Mouse (Mus musculus): ENCODE data around the gene Rnf24. TPM values are rescaled to one million over a fixed set of nuclear protein-coding genes. Genes with fewer than 3 reads are reported as not detected.
"Not testable (repeated sequence)": the region's sequence is repeated elsewhere in the genome, so short reads cannot be mapped to it uniquely, and the experiment has no call there.

The Rnf24 gene
- polyA plus RNA-seq, 1 experiment = 14.6 TPM

GRCm38 (mm10) chr2:131330548-131330947 is 22.1 kb downstream of the Rnf24 start:
- TF ChIP-seq CTCF (IDR thresholded peaks at IDR 0.05; ENCODE audit: borderline replicate concordance, insufficient read depth, low read depth, low read length) = no peak
- no peak for TF ChIP-seq POLR2A (IDR thresholded peaks at IDR 0.05; ENCODE audit: borderline replicate concordance, insufficient read depth, low read length)
- Histone ChIP-seq H3K27me3 (ENCODE audit: control insufficient read depth, insufficient read depth, low read length) (no peaks in the 10 kb centered on the region), H3K4me3 (replicated peaks; ENCODE audit: insufficient read depth, low read depth, low read length) (no peak overlapping the region), H3K27ac (ENCODE audit: insufficient read depth, low read length) (no peak overlapping the region), H3K4me1 (ENCODE audit: control insufficient read depth, insufficient read depth, low read length) (no peaks in the 10 kb centered on the region)
- 36% methylated on average over 3 of the region's 3 CpGs for WGBS
- DNase-seq = no peak

- DNase-seq = no peak
- TF ChIP-seq POLR2A (IDR thresholded peaks at IDR 0.05; ENCODE audit: borderline replicate concordance, insufficient read depth, low read length) (no peak), CTCF (IDR thresholded peaks at IDR 0.05; ENCODE audit: borderline replicate concordance, insufficient read depth, low read depth, low read length) (no peak)
- WGBS = 100% methylated on average over 1 of the region's 1 CpGs
- no peaks in the 10 kb centered on the region for H3K27me3 ChIP-seq (ENCODE audit: control insufficient read depth, insufficient read depth, low read length)
- no peak overlapping the region for H3K27ac ChIP-seq (ENCODE audit: insufficient read depth, low read length)
- H3K4me1 ChIP-seq (ENCODE audit: control insufficient read depth, insufficient read depth, low read length) = no peaks in the 10 kb centered on the region; the same call in 1 of the 2 replicates
- no peak overlapping the region for H3K4me3 ChIP-seq (replicated peaks; ENCODE audit: insufficient read depth, low read depth, low read length)
Observed at GRCm38 (mm10) chr2:131328981-131329380, 23.7 kb downstream of the Rnf24 start.

DNA sequence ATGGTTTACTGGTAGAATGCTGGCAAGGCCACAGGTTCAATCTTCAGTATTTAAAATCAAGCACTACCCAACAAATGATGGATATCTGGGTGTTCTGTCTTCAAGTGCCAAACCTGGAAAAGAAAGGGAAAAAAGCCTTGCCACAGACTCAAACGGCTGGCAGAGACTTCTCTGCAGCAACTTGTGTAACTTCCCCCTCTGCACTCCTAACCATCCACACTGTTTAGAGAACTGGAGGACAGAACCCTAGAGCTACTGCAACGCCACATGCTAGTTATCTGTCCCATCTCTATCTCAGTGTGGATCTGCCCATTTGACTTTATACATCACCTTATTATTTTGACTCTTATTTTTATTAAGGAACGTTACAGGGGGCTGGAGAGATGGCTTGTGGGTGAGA is 26.6 kb downstream of the Rnf24 start:
- Histone ChIP-seq H3K27me3 (ENCODE audit: control insufficient read depth, insufficient read depth, low read length) (no peaks in the 10 kb centered on the region), H3K4me1 (ENCODE audit: control insufficient read depth, insufficient read depth, low read length) (no peaks in the 10 kb centered on the region; the same call in 1 of the 2 replicates), H3K4me3 (replicated peaks; ENCODE audit: insufficient read depth, low read depth, low read length) (no peak overlapping the region), H3K27ac (ENCODE audit: insufficient read depth, low read length) (no peak overlapping the region)
- WGBS = 60% methylated on average over 3 of the region's 3 CpGs
- DNase-seq = no peak
- TF ChIP-seq CTCF (IDR thresholded peaks at IDR 0.05; ENCODE audit: borderline replicate concordance, insufficient read depth, low read depth, low read length) = no peak
- no peak for TF ChIP-seq POLR2A (IDR thresholded peaks at IDR 0.05; ENCODE audit: borderline replicate concordance, insufficient read depth, low read length)

GRCm38 (mm10) chr2:131323675-131324074 is 29.0 kb downstream of the Rnf24 start:
- H3K27ac ChIP-seq (ENCODE audit: insufficient read depth, low read length) = no peak overlapping the region
- TF ChIP-seq CTCF (IDR thresholded peaks at IDR 0.05; ENCODE audit: borderline replicate concordance, insufficient read depth, low read depth, low read length) (no peak), POLR2A (IDR thresholded peaks at IDR 0.05; ENCODE audit: borderline replicate concordance, insufficient read depth, low read length) (no peak)
- H3K27me3 ChIP-seq (ENCODE audit: control insufficient read depth, insufficient read depth, low read length) = no peaks in the 10 kb centered on the region
- WGBS = 91% methylated on average over 1 of the region's 1 CpGs
- H3K4me3 ChIP-seq (replicated peaks; ENCODE audit: insufficient read depth, low read depth, low read length) = no peak overlapping the region
- H3K4me1 ChIP-seq (ENCODE audit: control insufficient read depth, insufficient read depth, low read length) = no peaks in the 10 kb centered on the region; the same call in 1 of the 2 replicates
- DNase-seq = no peak

GRCm38 (mm10) chr2:131321192-131321591 is 31.5 kb downstream of the Rnf24 start:
- H3K4me3 ChIP-seq (replicated peaks; ENCODE audit: insufficient read depth, low read depth, low read length); H3K27me3 ChIP-seq (ENCODE audit: control insufficient read depth, insufficient read depth, low read length); H3K4me1 ChIP-seq (ENCODE audit: control insufficient read depth, insufficient read depth, low read length): not testable (repeated sequence)
- 3% methylated on average over 3 of the region's 3 CpGs for WGBS
- H3K27ac ChIP-seq (ENCODE audit: insufficient read depth, low read length) = peak overlapping the region; percentile 63; the same call in 1 of the 2 replicates
- DNase-seq = peak; percentile 53 to 80

DNA sequence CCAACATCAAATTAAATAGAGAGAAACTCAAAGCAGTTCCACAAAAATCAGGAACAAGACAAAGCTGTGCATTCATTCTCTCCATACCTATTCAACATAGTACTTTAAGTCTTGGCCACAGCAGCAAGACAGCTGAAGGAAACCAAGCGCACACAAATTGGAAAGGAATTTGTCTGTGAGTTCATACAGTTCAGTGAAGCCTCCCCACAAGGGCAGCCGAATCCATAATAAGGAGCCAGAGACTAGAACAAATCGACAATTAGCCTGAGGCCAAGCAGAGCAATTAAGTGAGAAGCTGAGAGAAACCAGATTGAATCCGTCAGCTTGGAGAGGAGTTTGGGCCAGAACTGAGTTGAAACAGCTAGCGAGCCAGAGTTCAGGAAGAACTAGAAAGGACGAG is 33.3 kb downstream of the Rnf24 start:
- H3K4me3 ChIP-seq (replicated peaks; ENCODE audit: insufficient read depth, low read depth, low read length) = no peak overlapping the region
- DNase-seq = no peak
- TF ChIP-seq CTCF (IDR thresholded peaks at IDR 0.05; ENCODE audit: borderline replicate concordance, insufficient read depth, low read depth, low read length) = no peak
- TF ChIP-seq POLR2A (IDR thresholded peaks at IDR 0.05; ENCODE audit: borderline replicate concordance, insufficient read depth, low read length) = no peak
- 74% methylated on average over 6 of the region's 6 CpGs for WGBS
- H3K4me1 ChIP-seq (ENCODE audit: control insufficient read depth, insufficient read depth, low read length) = no peaks in the 10 kb centered on the region; the same call in 1 of the 2 replicates
- H3K27ac ChIP-seq (ENCODE audit: insufficient read depth, low read length) = no peak overlapping the region
- no peaks in the 10 kb centered on the region for H3K27me3 ChIP-seq (ENCODE audit: control insufficient read depth, insufficient read depth, low read length)

- Histone ChIP-seq H3K27me3 (ENCODE audit: control insufficient read depth, insufficient read depth, low read length) (no peaks in the 10 kb centered on the region), H3K27ac (ENCODE audit: insufficient read depth, low read length) (no peak overlapping the region), H3K4me1 (ENCODE audit: control insufficient read depth, insufficient read depth, low read length) (no peaks in the 10 kb centered on the region; the same call in 1 of the 2 replicates), H3K4me3 (replicated peaks; ENCODE audit: insufficient read depth, low read depth, low read length) (no peak overlapping the region)
- no peak for DNase-seq
- TF ChIP-seq POLR2A (IDR thresholded peaks at IDR 0.05; ENCODE audit: borderline replicate concordance, insufficient read depth, low read length) = no peak
- no peak for TF ChIP-seq CTCF (IDR thresholded peaks at IDR 0.05; ENCODE audit: borderline replicate concordance, insufficient read depth, low read depth, low read length)
- 91% methylated on average over 2 of the region's 2 CpGs for WGBS
Observed at GRCm38 (mm10) chr2:131316167-131316566, 36.5 kb downstream of the Rnf24 start.

DNA sequence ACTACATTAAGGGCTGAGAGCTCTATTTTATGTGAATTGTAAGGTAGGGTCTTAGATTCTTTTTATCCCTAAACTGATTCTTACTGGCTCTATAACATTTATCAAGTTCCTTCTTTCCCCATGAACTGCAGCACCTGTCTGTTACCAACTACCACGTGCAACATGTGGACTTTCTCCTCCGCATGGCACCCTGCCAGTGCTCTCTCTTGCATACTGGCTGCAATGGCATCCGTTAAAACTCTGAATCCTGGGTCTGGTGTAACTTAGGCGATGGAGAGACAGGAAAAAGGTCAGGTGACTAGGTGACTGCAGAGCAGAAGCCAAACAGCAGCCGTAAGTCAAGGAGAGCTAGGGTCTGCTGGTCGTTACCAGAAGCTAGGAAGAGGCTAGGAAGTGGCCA is 43.4 kb downstream of the Rnf24 start:
- Histone ChIP-seq H3K4me3 (replicated peaks; ENCODE audit: insufficient read depth, low read depth, low read length) (no peak overlapping the region), H3K27me3 (ENCODE audit: control insufficient read depth, insufficient read depth, low read length) (no peaks in the 10 kb centered on the region), H3K27ac (ENCODE audit: insufficient read depth, low read length) (no peak overlapping the region), H3K4me1 (ENCODE audit: control insufficient read depth, insufficient read depth, low read length) (no peaks in the 10 kb centered on the region)
- 63% methylated on average over 6 of the region's 6 CpGs for WGBS
- no peak for TF ChIP-seq CTCF (IDR thresholded peaks at IDR 0.05; ENCODE audit: borderline replicate concordance, insufficient read depth, low read depth, low read length)
- no peak for TF ChIP-seq POLR2A (IDR thresholded peaks at IDR 0.05; ENCODE audit: borderline replicate concordance, insufficient read depth, low read length)
- DNase-seq = no peak
